Mouse (Mus musculus) 3134 (cell line): ENCODE measurements around the gene Atp5b.
"Not testable (repeated sequence)": the region's sequence is repeated elsewhere in the genome, so short reads cannot be mapped to it uniquely, and the experiment has no call there.

Source experiments
- DNase-seq: peaks from one replicate; pipeline ENCODE4 v3.0.0-alpha.2; 2011; ENCODE audit warnings: low spot score; ENCODE audit not compliant: insufficient read length; ENCODE audit errors: extremely low read depth

Gene Atp5b

DNA sequence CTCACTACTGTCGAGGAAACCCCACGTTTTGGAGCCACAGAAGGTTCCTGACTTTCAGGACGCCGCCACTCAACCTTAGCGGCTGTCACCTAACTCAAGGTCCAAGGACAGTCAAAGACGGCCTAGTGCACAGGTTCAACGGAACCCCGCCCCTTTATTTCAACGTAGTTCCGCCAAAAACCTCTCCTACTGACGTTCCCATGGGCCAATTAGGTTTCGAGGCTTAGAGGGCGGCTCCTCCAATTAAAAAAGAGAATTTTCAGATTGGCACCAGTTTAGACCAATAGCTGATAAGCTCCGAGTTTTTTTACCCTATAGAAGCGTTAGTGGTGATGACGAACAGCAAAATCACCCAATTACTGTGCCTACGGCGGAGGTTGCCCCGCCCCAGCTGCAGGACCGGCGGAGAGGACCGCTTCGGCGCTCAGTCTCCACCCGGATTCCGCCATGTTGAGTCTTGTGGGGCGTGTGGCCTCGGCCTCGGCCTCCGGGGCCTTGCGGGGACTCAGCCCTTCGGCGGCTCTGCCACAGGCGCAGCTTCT lies at the start of gene Atp5b:
Atp5b (plus strand) TSS at position 394 of the 542 bp plus-strand sequence.
- peak; percentile 94 for DNase-seq

DNA sequence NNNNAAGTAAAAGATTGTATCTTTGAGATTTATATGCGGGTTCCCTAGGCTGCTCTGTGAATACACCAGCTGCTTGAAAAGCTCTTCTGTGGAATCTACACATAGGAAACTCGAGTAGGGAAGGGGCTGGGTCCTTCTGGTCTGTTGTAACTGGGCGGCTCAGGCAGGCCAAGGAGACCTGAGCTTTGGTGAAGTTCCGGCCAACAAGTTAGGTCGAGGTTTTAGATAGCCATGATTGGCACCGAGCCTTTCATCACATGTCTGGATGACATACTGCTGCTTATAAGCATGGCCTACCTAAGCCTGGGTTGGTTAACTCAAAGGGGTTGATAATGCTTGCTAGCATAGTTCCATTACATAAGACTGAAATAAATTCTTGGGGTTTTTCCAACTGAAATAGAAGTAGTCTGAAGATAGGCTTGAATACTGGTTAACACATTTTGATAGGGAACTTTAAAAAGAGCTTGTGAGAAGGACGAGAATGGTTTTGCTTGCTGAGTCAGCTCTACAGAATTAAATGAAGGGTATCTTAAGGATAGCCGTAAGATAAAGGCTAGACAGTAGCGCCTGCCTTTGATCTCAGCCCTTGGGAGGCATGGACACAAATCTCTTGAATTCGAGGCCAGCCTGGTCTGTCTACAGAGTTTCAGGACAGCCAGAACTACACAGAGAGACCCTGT lies 46.2 kb upstream of the Atp5b start:
- peak; percentile 53 for DNase-seq

DNA sequence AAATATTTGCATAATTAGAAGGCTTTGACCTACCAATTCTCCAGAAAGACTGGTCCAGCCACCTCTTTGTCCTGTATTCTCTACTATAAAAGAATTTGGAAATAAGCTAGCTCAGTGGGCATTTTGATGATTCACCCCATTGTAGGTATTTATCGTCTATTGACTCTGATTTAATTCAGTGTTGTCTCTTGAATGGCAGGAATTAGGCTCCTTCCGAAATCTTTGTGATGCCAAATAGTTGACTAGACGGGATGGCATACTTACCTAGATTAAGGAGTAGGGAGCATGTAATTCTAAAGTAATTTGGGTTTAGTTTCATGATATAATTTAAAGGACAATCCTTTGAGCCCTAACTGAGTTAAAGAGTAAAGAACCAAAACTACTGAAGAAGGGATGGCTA lies 45.2 kb upstream of the Atp5b start:
- DNase-seq: no peak

DNA sequence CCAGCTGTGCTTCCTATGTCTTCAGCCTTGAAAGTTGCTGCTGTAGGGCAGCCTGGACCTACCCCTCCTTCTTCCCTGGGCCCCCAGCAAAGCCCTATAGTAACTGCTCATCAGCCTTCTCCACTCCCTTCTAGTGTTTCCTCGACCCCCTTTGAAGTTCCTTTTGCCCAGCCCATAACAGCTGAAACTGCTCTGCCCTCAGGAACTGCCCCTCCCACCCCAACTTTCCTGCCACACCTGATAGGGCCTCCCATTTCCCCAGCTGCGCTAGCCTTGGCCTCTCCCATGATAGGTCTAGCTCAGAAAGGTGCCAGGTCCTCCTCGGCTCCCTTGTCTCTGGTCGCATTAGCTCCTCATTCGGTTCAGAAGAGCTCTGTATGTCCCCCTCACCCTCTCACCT lies 43.9 kb upstream of the Atp5b start:
- DNase-seq: no peak

DNA sequence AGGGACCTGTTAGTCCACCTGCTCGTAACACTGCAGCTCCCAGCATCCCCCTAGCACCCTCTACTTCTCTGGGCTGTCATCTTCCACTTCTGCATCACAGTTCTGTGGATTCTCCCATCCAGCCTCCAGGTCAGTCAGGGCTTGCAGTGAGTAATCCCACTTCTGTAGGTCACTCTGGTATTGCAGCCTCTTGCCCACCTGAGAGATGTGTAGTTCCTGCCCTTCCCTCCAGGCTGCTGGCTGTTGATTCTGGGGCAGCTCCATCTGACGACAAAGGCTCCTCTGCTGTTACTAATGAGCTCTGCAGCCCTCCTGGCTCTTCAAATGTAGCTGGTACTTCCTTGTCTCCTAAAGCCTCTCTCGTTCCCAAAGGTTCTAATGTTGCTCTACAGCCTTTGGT lies 43.2 kb upstream of the Atp5b start:
- no peak for DNase-seq

DNA sequence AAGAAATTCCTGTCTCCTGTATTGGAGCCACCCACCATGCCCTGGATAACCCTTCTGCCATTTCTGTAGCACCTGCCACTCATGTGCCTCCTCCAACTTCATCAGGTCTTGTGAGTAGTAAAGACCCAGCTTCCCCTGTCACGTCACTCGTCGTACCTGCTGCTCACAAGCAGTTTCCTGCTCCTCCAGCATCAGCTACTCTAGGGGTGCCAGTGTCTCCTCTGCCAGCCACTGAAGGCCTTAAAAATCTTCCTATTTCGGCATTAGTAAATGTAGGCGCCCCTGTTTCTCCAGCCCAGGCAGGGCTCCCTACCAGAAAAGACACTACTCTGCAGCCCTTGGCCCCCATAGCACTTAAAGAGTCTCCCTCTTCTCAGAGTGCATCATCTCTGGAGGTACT lies 42.8 kb upstream of the Atp5b start:
- no peak for DNase-seq

DNA sequence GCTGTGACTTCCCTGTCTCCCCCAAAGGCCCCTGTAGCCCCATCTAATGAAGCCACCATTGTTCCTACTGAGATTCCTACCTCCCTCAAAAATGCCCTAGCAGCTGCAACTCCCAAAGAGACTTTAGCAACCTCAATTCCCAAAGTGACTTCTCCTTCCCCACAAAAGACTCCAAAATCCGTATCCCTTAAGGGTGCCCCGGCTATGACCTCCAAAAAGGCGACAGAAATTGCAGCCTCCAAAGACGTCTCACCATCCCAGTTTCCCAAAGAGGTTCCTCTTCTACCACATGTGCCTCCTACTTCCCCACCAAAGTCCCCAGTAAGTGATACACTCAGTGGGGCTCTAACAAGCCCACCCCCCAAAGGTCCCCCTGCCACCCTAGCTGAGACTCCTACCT lies 41.4 kb upstream of the Atp5b start:
- no peak for DNase-seq

DNA sequence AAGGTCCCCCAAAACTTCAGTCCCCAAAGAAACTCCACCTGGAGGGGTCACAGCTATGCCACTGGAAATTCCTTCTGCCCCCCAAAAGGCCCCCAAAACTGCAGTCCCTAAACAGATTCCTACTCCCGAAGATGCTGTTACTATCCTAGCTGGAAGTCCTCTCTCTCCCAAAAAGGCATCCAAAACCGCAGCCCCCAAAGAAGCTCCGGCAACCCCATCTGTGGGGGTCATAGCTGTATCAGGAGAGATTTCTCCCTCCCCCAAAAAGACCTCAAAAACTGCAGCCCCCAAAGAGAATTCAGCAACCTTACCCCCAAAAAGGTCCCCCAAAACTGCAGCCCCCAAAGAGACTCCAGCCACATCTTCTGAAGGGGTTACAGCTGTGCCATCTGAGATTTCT lies 40.6 kb upstream of the Atp5b start:
- DNase-seq: no peak

DNA sequence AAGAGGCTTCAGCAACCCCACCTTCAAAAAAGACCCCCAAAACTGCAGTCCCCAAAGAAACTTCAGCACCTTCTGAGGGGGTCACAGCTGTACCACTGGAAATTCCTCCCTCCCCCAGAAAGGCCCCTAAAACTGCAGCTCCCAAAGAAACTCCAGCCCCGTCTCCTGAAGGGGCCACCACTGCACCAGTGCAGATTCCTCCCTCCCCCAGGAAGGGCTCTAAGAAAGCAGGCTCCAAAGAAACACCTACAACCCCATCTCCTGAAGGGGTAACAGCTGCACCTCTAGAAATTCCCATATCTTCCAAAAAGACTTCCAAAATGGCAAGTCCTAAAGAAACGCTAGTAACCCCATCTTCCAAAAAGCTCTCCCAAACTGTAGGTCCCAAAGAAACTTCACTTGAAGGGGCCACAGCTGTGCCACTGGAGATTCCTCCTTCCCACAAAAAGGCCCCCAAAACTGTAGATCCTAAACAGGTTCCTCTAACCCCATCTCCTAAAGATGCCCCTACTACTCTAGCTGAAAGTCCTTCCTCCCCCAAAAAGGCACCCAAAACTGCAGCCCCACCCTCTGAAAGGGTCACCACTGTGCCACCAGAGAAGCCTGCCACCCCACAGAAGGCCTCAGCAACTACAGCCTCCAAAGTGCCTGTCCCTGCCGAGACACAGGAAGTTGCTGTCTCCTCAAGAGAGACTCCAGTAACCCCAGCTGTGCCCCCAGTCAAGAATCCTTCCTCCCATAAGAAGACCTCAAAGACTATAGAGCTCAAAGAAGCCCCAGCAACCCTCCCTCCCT lies 39.8 kb upstream of the Atp5b start:
- no peak for DNase-seq

DNA sequence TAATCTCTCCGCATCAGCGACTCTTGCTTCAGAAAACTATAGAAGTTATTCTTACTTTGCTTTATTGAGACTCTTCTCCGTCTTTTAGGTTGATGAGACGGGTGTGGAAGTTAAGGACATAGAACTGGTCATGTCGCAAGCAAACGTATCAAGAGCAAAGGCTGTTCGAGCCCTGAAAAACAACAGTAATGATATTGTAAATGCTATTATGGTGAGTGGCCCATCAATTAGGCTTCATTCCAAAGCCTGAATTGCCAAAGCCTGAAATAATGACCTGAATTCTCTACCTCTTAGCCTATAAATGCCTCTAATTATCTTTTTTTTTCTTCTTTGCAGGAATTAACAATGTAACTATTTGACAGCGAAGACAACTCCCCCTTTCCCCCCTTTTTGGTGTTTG lies 34.9 kb upstream of the Atp5b start:
- DNase-seq: no peak

DNA sequence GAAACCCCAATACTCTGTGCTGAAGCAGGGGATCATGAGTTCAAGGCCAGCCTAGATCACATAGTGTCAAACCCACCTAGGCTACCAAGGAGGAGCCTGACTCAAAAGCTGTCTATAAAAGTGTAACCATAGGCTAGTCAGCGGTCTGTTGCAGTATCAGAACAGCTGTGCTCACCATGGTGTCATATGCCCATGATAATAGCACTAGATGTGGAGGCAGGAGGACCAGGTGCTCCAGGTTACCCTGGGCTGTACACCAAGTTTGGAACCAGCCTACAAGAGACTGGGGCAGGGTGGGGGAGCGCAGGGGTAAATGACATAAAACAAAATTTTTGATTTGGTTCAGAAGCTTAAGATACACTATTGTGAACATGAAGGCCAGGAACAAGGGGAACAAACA lies 33.3 kb upstream of the Atp5b start:
- DNase-seq: no peak

DNA sequence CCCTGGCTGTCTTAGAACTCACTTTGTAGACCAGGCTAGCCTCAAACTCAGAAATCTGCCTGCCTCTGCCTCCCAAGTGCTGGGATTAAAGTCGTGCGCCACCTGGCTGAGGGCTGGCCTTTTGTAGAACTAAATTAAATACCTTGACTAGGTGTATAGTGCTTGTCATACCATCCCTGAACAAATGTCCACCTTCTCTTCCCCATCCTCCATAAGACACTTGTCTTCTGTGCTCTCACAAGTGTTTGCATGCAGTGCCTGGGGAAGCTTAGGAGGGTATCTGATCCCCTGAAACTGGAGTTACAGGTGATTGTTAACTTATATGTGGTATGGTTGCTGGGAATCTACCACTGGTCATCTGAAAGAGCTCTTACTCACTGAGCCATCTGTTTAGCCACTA lies 32.7 kb upstream of the Atp5b start:
- no peak for DNase-seq

DNA sequence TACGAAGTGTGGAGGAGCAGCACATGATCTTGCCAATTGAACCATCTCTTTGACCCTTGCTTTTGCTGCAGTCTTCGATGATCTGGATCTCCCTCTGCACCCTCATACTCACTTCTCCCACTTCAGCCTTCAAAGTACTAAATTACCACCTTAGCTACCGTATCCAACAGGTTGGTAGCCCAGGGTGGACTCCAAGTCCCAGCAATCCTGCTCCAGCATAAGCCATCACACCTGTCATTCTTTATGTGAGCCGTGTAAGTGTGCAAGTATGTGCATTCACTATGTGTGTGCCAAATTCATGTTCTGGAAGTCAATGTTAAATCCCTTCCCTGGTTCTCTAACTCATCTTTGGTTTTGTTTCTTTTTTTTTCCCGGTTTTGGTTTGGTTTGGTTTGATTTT lies 31.5 kb upstream of the Atp5b start:
- no peak for DNase-seq

DNA sequence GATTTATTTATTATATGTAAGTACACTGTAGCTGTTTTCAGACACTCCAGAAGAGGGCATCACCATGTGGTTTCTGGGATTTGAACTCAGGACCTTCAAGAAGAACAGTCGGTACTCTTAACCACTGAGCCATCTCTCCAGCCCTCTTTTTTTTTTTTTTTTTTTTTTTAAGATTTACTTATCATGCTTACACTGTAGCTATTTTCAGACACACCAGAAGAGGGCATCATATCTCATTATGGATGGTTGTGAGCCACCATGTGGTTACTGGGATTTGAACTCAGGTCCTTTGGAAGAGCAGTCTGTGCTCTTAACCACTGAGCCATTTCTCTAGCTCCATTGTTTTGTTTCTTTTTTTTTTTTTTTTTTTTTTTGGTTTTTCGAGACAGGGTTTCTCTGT lies 30.9 kb upstream of the Atp5b start:
- DNase-seq: not testable (repeated sequence)

DNA sequence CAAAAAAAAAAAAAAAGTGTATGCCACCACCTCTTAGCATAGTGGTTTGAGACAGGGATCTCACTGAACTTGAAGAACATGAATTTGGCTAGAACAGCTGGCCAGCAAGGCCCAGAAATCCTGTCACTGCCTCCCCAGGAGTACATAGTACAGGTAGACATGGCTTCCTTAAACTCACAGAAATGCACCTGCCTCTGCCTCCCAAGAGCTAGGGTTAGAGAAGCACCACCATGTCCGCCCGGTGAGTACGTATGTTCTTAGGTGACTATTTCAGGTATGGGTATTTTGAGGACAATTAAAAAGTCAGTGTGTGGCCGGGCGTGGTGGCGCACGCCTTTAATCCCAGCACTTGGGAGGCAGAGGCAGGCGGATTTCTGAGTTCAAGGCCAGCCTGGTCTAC lies 30.1 kb upstream of the Atp5b start:
- DNase-seq: no peak

DNA sequence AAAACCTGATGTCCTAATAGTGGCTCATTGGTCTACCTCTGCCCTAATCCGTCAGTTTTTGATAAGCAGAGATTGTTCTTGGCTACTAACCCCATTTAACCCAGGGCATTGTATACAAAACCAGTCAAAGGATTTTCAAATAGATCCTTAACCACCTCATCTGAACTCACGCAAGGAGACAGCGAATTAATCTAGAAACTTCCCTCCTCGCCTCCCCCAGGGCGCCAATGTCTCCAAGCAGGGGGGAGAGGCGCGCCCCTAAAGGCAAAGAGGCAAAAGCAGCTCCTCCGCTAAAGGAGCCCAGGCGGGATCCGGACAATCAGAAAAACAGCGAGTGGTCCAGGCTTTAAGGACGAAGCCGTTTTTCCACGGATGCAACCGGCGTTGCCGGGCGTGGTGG lies 24.9 kb upstream of the Atp5b start:
- DNase-seq: no peak

DNA sequence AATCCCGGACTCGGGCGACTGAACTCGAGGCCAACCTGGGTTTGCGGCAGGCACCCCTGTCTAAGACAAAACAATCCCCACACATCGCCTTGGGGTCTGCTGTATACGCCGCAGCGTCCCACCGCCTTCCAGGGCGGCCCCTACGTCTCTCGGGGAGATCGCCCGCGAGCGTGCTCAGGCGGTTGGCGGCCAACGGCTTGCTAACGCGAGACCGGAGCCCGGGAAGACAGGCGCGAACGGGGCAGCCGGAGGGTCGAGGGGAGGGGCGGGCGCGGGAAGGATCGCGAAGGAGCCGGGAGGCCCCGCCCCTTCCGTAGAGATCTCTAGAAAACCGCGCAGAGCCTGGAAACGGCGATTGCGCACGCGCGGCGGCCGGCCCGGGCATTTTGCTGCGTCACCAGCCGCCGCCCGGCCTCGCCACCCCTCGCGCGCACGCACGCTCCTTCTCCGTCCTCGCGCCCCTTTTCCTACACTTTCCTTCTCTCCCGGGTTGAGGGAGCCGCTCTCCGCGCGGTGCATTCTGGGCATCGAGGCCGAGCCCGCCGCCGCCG lies 24.4 kb upstream of the Atp5b start, which contains the start of gene Ptges3:
Ptges3 (plus strand) TSS at position 354 of the 551 bp plus-strand sequence.
- DNase-seq: peak; percentile 97

DNA sequence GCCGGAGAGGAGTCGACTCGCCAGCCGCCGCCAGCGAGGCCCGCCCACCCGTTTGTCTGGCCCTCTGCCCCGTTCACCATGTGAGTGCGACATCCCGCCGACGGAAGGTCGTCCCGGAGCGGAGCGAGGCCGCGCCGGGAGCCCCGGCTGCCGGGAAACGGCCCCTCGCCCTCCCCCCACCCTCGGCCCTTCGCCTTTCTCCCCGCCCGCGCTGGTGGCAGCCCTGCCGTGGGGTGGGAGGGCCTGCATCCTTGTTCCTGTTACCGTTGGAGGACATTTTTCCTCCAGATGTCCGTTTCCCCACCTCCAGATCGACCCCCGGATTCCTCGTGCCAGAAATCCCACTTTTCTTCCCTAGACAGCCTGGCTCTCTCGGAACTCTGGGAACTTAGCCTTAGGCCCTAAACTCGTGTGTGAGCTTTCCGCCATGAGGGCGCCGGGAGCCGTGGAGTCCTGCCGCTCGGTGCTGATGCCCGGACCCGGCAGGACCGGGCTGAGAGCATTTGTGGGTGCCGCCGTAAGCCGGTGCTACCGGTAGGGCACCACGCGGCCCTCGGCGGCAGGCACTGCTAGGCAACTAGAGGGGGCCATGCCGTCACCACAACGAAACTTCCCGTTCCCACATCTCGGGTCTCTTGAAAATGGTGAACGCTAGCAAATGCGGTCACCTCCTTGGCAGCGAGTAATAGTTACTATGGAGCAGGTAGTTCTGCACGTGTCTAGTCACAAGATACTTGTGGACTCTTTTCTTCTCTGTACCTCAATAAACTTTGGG lies 23.7 kb upstream of the Atp5b start:
- peak; percentile 73 for DNase-seq

DNA sequence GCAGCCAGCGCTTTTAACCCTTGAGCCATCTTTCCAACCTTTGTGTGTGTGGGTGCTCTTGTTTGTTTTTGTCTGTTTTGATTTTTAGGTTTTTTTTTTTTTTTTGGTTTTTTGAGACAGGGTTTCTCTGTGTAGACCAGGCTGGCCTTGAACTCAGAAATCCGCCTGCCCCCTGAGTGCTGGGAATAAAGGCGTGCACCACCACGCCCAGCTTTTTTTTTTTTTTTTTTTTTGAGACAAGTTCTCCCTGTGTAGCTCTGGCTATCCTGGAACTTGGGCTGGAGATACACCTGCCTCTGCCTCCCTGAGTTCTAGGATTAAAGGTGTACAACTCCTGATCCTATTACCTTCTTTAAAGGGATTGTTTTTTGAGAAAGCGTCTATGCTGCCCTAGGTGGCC lies 22.0 kb upstream of the Atp5b start:
- DNase-seq: no peak

DNA sequence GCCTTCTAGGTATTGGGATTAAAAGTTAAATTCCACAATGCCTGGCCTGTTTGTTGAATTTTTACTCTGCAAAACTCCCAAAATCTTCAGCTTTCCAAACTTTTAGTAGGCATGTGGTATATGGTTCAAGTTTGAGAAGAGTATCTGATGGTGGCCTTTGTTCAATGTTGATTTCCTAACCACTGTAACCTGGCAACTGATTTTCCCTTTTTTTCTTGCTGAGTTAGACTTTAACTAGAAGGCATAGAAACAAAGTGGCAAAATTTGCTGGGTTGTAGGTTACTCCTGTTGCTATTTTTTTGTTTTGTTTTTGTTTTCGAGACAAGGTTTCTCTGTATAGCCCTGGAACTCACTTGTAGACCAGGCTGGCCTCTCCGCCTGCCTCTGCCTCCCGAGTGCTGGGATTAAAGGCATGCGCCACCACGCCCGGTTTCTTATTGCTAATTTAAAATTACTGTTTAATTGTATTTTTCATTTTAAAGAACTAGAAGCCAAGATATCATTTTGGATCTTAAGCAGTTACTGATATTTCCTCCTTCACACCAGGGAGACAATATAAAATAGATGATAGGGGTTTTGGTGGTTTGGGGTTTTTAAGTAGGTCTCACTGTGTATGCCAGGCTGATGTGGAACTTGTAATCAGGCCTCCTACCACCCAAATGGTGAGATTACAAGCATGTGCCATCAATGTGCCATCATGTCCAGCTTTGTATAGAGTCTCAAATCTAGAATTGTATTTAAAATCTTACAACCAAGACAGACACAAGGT lies 20.7 kb upstream of the Atp5b start:
- DNase-seq: no peak
